Mouse (Mus musculus) kidney, embryonic 15.5 days (tissue): ENCODE data around the gene Col3a1. TPM values are rescaled to one million over a fixed set of nuclear protein-coding genes. Genes with fewer than 3 reads are reported as not detected.

Experiments
- ATAC-seq: fragments of 200-750 bp; cut with Nextera tagmentation; replicated peaks from 2 replicates; pipeline ENCODE4 v1.8.0; 2017; ENCODE audit warnings: moderate TSS enrichment; ENCODE audit not compliant: low FRiP score
- H3K27ac ChIP-seq: fragments of 300-500 bp; sonication (generic); 2 replicates; pipeline ENCODE4 v1.5.1; 2015; ENCODE audit warnings: mild to moderate bottlenecking, inconsistent platforms
- H3K27me3 ChIP-seq: fragments of 300-500 bp; sonication (generic); 2 replicates; pipeline ENCODE4 v1.6.1; 2015; ENCODE audit warnings: inconsistent platforms
- H3K36me3 ChIP-seq: fragments of 300-500 bp; sonication (generic); 2 replicates; pipeline ENCODE4 v1.6.1; 2015; ENCODE audit warnings: inconsistent platforms
- H3K4me1 ChIP-seq: fragments of 300-500 bp; sonication (generic); 2 replicates; pipeline ENCODE4 v1.6.1; 2015; ENCODE audit warnings: inconsistent platforms
- H3K4me2 ChIP-seq: fragments of 300-500 bp; sonication (generic); 2 replicates; pipeline ENCODE4 v1.6.1; 2015; ENCODE audit warnings: moderate library complexity, mild to moderate bottlenecking, inconsistent platforms
- H3K4me3 ChIP-seq: fragments of 300-500 bp; sonication (generic); replicated peaks from 2 replicates; pipeline ENCODE4 v1.5.1; 2015; ENCODE audit warnings: mild to moderate bottlenecking, inconsistent platforms
- H3K9ac ChIP-seq: fragments of 300-500 bp; sonication (generic); 2 replicates; pipeline ENCODE4 v1.6.1; 2015; ENCODE audit warnings: mild to moderate bottlenecking, inconsistent platforms
- H3K9me3 ChIP-seq: fragments of 300-500 bp; sonication (generic); replicated peaks from 2 replicates; pipeline ENCODE4 v1.6.1; 2016; ENCODE audit warnings: inconsistent platforms
- WGBS: fragments of 180-500 bp; shearing (Covaris S2); methylation state at CpG from one replicate; pipeline ENCODE4 v1.1.7; 2015; ENCODE audit warnings: mixed read lengths; 5-methylcytosine and 5-hydroxymethylcytosine counted together
- polyA plus RNA-seq: library from polyadenylated mRNA; unstranded; fragments of >200 nt; fragmentation: Nextera tagmentation; extraction: Ambion mirVana; gene quantifications from 2 replicates; pipeline ENCODE4 v1.2.1, GENCODE M21; 2015

The Col3a1 gene
- 868 and 1,221 TPM in 2 replicates for polyA plus RNA-seq

- peak within 1 kb of the TSS; percentile 90 for H3K27ac ChIP-seq
- H3K4me1 ChIP-seq = peaks cover 5% of the 10 kb centered on the region; the same call in 1 of the 2 replicates
- H3K4me3 ChIP-seq = peak within 1 kb of the TSS; percentile 48
- H3K4me2 ChIP-seq = peak within 1 kb of the TSS; percentile 3; the same call in 1 of the 2 replicates
- no peaks in the 10 kb centered on the region for H3K27me3 ChIP-seq
- no peaks in the 10 kb centered on the region for H3K9me3 ChIP-seq
- H3K9ac ChIP-seq = peak within 1 kb of the TSS; percentile 31; the same call in 1 of the 2 replicates
- H3K36me3 ChIP-seq = no peaks in the 10 kb centered on the region
- 25% methylated on average over 4 of the region's 4 CpGs for WGBS
- peak; percentile 90 for ATAC-seq
These were observed at the start of gene Col3a1 for GRCm38 (mm10) chr1:45311388-45311787. TSS of gene Col3a1 (plus strand) at chr1:45311538.

DNA sequence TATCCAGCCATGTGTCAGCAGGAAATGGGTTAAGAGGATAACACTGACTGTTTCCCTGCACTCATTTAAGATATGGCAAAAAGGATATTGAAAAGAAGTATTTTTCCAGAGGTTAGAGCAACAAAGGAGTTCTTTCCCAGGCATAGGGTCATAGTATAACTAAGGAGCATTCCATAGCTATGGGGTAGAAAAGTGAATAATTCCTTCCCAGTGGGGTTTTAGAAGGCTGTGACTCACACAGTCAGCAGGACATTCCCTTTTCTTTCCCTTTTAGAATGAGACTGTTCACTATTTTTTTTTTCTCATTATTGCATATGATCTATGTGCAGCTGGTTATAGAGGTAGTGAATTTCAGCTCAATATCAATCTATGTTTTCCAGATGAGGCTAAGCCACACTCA lies 41.9 kb upstream of the Col3a1 start:
- no peak overlapping the region for H3K27ac ChIP-seq
- no peak overlapping the region for H3K9ac ChIP-seq
- H3K27me3 ChIP-seq = no peaks in the 10 kb centered on the region
- no peaks in the 10 kb centered on the region for H3K4me1 ChIP-seq
- ATAC-seq = no peak
- H3K9me3 ChIP-seq = no peaks in the 10 kb centered on the region; the same call in 1 of the 2 replicates
- H3K4me2 ChIP-seq = no peak overlapping the region
- no peak overlapping the region for H3K4me3 ChIP-seq
- no peaks in the 10 kb centered on the region for H3K36me3 ChIP-seq

DNA sequence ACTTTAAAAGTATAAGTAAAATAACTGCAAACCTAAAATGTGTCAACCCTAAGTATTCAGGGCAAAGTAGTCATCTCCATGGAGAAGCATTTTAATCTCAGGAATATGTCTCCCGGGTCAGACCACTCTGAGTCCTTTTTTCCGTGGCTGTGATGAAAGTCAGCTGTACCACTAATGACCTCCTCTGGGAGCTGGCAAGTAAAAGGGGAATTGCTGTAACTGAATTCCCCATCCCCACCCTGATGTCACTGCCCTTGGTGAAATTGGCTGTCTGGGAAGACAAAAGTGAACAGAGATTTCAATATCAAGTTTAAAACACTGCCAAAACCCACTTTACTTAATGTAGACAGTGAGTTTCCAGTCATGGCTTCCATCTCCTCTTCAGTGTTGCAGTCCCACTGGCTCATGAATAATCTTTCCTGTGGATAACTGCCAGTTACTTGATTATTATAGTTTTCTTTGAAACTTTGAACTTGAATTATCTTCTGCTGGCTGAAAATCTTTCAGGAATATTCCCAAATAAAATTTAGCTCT lies 35.3 kb upstream of the Col3a1 start:
- Histone ChIP-seq H3K9ac (no peak overlapping the region), H3K27me3 (no peaks in the 10 kb centered on the region), H3K4me2 (no peak overlapping the region), H3K9me3 (no peaks in the 10 kb centered on the region; the same call in 1 of the 2 replicates), H3K4me3 (no peak overlapping the region), H3K36me3 (no peaks in the 10 kb centered on the region), H3K4me1 (no peaks in the 10 kb centered on the region), H3K27ac (no peak overlapping the region)
- WGBS = 36% methylated on average over 2 of the region's 2 CpGs
- no peak for ATAC-seq

DNA sequence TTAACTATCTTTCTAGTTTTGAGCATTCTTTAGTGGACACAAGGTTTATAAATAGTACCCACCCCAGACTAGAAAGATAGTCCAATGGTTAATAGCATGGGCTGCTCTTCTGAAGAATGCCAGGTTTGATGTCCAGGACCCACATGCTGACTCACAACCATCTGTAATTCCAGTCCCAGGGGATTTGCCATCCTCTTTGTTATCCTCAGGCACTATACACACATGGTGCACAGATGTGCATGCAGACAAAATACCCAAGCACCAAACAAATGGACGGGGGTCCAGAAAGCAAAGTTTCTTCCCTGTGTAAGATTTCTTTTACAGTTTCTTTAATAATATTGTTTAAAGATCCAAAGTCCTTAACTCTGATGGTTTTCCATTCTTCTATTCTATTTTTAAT lies 23.4 kb upstream of the Col3a1 start:
- no peaks in the 10 kb centered on the region for H3K9me3 ChIP-seq
- no peaks in the 10 kb centered on the region for H3K27me3 ChIP-seq
- H3K4me2 ChIP-seq = no peak overlapping the region
- no peak for ATAC-seq
- no peak overlapping the region for H3K4me3 ChIP-seq
- H3K27ac ChIP-seq = no peak overlapping the region
- 92% methylated on average over 1 of the region's 1 CpGs for WGBS
- no peaks in the 10 kb centered on the region for H3K4me1 ChIP-seq
- H3K9ac ChIP-seq = no peak overlapping the region
- H3K36me3 ChIP-seq = no peaks in the 10 kb centered on the region

DNA sequence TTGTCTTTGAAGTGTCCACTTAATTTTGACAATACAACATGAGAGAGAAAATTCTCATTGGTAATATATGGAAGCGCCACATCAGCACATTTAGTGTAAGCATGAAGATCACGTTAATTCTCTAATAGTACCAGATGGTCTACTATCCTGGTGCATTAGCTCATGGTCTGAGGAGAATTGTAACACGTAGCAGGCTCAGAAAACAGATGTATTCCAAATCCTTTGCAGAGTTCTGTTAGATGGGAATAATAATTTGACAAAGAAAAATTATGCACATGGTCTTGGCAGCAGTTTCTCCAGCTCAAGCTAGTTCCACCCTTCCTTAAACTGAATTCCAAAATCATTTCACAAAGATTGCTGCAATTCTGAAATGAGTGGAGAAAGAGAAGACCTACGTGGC lies 21.3 kb upstream of the Col3a1 start:
- Histone ChIP-seq H3K36me3 (no peaks in the 10 kb centered on the region), H3K27me3 (no peaks in the 10 kb centered on the region), H3K9ac (no peak overlapping the region), H3K4me3 (no peak overlapping the region), H3K9me3 (no peaks in the 10 kb centered on the region), H3K4me1 (no peaks in the 10 kb centered on the region), H3K4me2 (no peak overlapping the region), H3K27ac (no peak overlapping the region)
- WGBS = 67% methylated on average over 4 of the region's 4 CpGs
- ATAC-seq = no peak

GRCm38 (mm10) chr1:45299394-45300119 lies 11.8 kb upstream of the Col3a1 start:
- Histone ChIP-seq H3K4me1 (no peaks in the 10 kb centered on the region), H3K9ac (no peak overlapping the region), H3K27ac (peak overlapping the region; percentile 23), H3K4me2 (no peak overlapping the region), H3K36me3 (no peaks in the 10 kb centered on the region), H3K27me3 (no peaks in the 10 kb centered on the region), H3K4me3 (no peak overlapping the region), H3K9me3 (no peaks in the 10 kb centered on the region)
- WGBS = 46% methylated on average over 3 of the region's 3 CpGs
- no peak for ATAC-seq

GRCm38 (mm10) chr1:45304273-45304672 lies 7.1 kb upstream of the Col3a1 start:
- H3K4me1 ChIP-seq = no peaks in the 10 kb centered on the region
- no peaks in the 10 kb centered on the region for H3K9me3 ChIP-seq
- H3K27ac ChIP-seq = no peak overlapping the region
- H3K4me3 ChIP-seq = no peak overlapping the region
- no peaks in the 10 kb centered on the region for H3K27me3 ChIP-seq
- no peaks in the 10 kb centered on the region for H3K36me3 ChIP-seq
- WGBS = 78% methylated on average over 1 of the region's 1 CpGs
- no peak overlapping the region for H3K4me2 ChIP-seq
- H3K9ac ChIP-seq = no peak overlapping the region
- ATAC-seq = no peak

DNA sequence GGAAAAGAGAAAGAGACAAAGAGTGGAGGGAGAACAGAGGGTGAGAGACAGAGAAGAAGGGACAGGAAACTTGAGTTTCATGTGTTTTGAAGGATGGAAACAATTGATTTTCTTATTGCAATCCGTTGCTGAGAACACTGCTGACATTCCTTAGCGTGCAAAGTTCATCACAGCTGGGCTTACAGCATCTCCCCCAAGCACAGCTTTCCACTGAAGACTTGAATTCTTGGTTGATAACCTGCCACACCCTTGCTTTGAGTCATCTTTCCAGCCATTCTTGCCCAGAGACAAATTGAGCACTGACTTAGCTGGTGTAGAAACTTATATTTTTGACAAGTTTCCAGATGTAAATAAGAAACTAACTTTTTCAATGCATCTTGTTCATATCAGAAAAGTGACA lies 2.3 kb upstream of the Col3a1 start:
- H3K4me2 ChIP-seq = no peak overlapping the region
- no peaks in the 10 kb centered on the region for H3K4me1 ChIP-seq
- no peak for ATAC-seq
- H3K9ac ChIP-seq = no peak overlapping the region
- H3K4me3 ChIP-seq = no peak overlapping the region
- WGBS = 57% methylated on average over 2 of the region's 2 CpGs
- H3K27me3 ChIP-seq = no peaks in the 10 kb centered on the region
- no peaks in the 10 kb centered on the region for H3K36me3 ChIP-seq
- no peaks in the 10 kb centered on the region for H3K9me3 ChIP-seq
- no peak overlapping the region for H3K27ac ChIP-seq

DNA sequence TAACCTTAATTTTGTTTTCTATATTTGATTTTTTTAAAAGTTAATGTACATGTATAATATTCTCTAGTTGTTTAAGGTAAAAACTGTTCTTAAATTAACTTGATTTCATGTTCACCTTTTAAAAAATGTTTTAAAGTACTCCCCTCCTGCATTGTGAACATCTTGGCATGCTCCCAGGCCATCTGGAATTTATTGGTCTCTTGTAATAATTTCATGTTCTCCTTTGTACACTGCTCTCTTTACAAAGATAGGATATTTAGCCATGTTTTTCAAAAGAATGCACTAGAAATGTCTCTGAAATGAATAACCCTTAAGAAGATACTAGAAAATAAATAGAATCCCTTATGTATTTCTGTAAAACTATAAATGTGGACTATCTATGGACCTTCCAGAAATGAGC lies 624 bp downstream of the Col3a1 start:
- H3K27me3 ChIP-seq = no peaks in the 10 kb centered on the region
- peak overlapping the region; percentile 90 for H3K27ac ChIP-seq
- no peak for ATAC-seq
- no peak overlapping the region for H3K4me2 ChIP-seq
- H3K4me1 ChIP-seq = peaks cover 5% of the 10 kb centered on the region; the same call in 1 of the 2 replicates
- H3K4me3 ChIP-seq = peak overlapping the region; percentile 48
- H3K36me3 ChIP-seq = no peaks in the 10 kb centered on the region
- peak overlapping the region; percentile 31; the same call in 1 of the 2 replicates for H3K9ac ChIP-seq
- H3K9me3 ChIP-seq = no peaks in the 10 kb centered on the region

GRCm38 (mm10) chr1:45312870-45313269 lies 1.5 kb downstream of the Col3a1 start:
- Histone ChIP-seq H3K9me3 (no peaks in the 10 kb centered on the region), H3K27me3 (no peaks in the 10 kb centered on the region), H3K4me2 (peak overlapping the region; percentile 47; the same call in 1 of the 2 replicates), H3K27ac (0 out of 2 replicates have a peak overlapping the region, but pooled peaks have one; percentile 18), H3K36me3 (no peaks in the 10 kb centered on the region), H3K4me1 (peaks cover 5% of the 10 kb centered on the region; the same call in 1 of the 2 replicates), H3K4me3 (peak overlapping the region; percentile 48), H3K9ac (no peak overlapping the region)
- peak; percentile 34 for ATAC-seq

DNA sequence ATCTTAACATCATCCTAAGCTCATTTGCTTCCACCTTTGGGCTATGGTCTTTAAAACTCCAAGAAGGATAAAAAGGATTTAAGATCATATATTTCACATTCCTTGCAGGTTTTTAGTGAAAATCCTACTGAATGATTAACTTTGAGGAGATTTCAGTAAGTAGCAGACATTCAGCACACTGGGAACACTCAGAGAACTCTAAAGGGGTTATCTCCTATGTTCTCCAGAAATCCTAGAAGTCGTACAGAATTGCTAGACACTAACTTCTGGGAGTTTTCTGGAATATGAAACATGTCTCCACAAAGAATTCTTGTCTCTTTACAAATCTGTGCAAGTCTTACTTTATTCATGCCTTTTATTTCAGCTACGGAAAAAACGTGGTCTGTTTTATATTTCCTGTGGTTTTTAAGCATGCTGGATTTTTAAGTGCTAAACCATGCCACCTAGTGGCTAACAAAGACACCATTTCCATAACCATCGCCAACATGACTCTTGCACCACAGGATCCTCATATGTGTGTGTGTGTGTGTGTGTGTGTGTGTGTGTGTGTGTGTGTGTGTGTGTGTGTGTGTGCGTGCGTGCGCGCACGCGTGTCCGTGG lies 2.5 kb downstream of the Col3a1 start:
- Histone ChIP-seq H3K9ac (no peak overlapping the region), H3K4me3 (peak overlapping the region; percentile 48), H3K36me3 (no peaks in the 10 kb centered on the region), H3K9me3 (no peaks in the 10 kb centered on the region), H3K4me1 (peaks cover 5% of the 10 kb centered on the region; the same call in 1 of the 2 replicates), H3K27me3 (no peaks in the 10 kb centered on the region), H3K27ac (peak overlapping the region; percentile 60; the same call in 1 of the 2 replicates), H3K4me2 (peak overlapping the region; percentile 47)
- WGBS = 17% methylated on average over 11 of the region's 11 CpGs
- no peak; the same call in 1 of the 2 replicates for ATAC-seq

DNA sequence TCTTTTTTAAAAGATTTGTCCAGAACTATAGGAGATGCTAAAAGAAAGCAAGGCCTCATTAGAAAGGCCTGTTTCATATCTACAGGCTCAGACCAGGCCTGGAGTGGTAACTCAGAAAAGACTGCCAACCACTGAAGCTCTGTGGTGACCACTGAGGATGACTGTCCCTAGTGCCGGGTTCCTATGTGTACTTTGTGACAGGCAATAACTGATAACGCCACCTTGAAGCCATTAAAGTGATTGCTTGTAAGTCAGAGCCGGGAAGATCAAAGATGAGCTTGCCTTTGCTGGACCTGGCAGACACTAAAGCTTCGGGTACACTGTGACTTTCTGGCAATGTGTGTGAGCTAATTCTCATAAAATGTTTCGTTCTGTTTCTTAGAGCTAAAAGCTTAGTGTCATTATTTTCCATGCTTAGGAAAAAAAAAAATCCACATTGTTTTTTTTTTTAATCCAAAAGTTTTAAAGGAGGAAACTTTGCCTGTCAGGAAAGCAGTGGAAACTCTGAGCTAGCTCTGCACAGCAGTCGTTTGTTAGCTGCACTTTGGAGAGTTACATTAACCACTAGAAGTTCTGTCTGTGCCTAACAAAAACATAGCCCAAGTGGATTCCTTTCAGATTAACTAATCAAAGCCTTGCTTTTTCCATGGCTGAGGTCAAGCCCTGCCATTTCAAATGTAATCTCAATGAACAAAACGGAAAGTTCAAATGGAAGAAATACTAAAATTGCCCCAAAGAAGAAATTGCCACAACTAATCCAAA lies 4.6 kb downstream of the Col3a1 start:
- Histone ChIP-seq H3K27ac (no peak overlapping the region), H3K9ac (no peak overlapping the region), H3K4me3 (no peak overlapping the region), H3K27me3 (no peaks in the 10 kb centered on the region), H3K36me3 (no peaks in the 10 kb centered on the region), H3K4me1 (peaks cover 5% of the 10 kb centered on the region; the same call in 1 of the 2 replicates), H3K9me3 (no peaks in the 10 kb centered on the region), H3K4me2 (peak overlapping the region; percentile 42)
- WGBS = 17% methylated on average over 7 of the region's 7 CpGs
- ATAC-seq = no peak
